Mouse (Mus musculus) cerebellum, adult 2 months (tissue): Measurements from ENCODE around the gene F2r.

ENCODE experiments used
- CTCF ChIP-seq: fragments of 200-500 bp; IDR thresholded peaks from 2 replicates; pipeline ENCODE4 v1.5.1; 2011; ENCODE audit warnings: low read depth, mild to moderate bottlenecking, control low read depth, low read length, moderate library complexity, borderline replicate concordance; ENCODE audit not compliant: insufficient read depth
- POLR2A ChIP-seq: fragments of 200-500 bp; IDR thresholded peaks from 2 replicates; pipeline ENCODE4 v1.6.1; 2011; ENCODE audit warnings: low read length, control low read depth, borderline replicate concordance; ENCODE audit not compliant: insufficient read depth

- TF ChIP-seq CTCF (no peak), POLR2A (no peak)
Measured at GRCm38 (mm10) chr13:95618309-95618712, at the start of gene F2r.
